In genomic region chr9:121951114-121951423, GRCm38 (mm10) we compare ENCODE assay signal across 9 mouse cellular contexts. TPM values are rescaled to one million over a fixed set of nuclear protein-coding genes. Genes with fewer than 3 reads are reported as not detected.
A peak's percentile ranks its signal among the peaks of the same experiment; 100 is the strongest.
DNase-seq lines count a peak whose midpoint lies in the region; ATAC-seq and TF ChIP-seq lines count a peak whose summit lies in the region.
"Had no signal": no experiment of that assay in that cellular context is flagged by ENCODE, and none has a peak within 500 bp of the region (broad histone marks: within the 10 kb centered on the region; RNA-seq: fewer than 3 reads in every experiment).

No protein-coding gene starts in this region.

- peaks cover 10 to 16% of the 10 kb centered on the region in 2 experiments for H3K4me1 ChIP-seq in heart, embryonic 14.5 days (ENCODE audit: control insufficient read depth in 2 of 2, insufficient read depth in 2 of 2, low read length in 2 of 2)
- H3K4me1 ChIP-seq in ES-E14 (ENCODE audit: control insufficient read depth in 2 of 2, insufficient read depth in 2 of 2, low read length in 2 of 2, poor library complexity in 1 of 2) = 0 out of 4 replicates have a peak, but pooled peaks cover 0 to 1% of the 10 kb centered on the region in 2 experiments
- 0 out of 2 replicates have a peak, but pooled peaks cover 5% of the 10 kb centered on the region for H3K4me1 ChIP-seq in forebrain, postnatal 0 days (ENCODE audit: insufficient read depth)
- H3K4me1 ChIP-seq in liver, embryonic 15.5 days (replicated peaks) = no peaks in the 10 kb centered on the region; the same call in 1 of the 2 replicates

- DNase-seq in heart, adult 9 months (ENCODE audit: low spot score in 2 of 2) = no peak
- DNase-seq in ES-E14 (ENCODE audit: low read depth, low spot score) = no peak
- no peak for DNase-seq in forebrain, postnatal 0 days
- no peak for DNase-seq in natural killer cell, adult 2 months (ENCODE audit: low spot score in 2 of 2)
- DNase-seq in gastrocnemius, postnatal 14 days = no peak
- DNase-seq in adrenal gland, adult (ENCODE audit: inconsistent age in 2 of 2, low spot score in 1 of 2) = no peak

- no peaks in the 10 kb centered on the region for H3K27me3 ChIP-seq in heart, embryonic 14.5 days (ENCODE audit: control insufficient read depth, insufficient read depth, low read length)
- no peaks in the 10 kb centered on the region for H3K27me3 ChIP-seq in forebrain, postnatal 0 days (ENCODE audit: insufficient read depth, low read length)
- H3K27me3 ChIP-seq in liver, embryonic 15.5 days = no peaks in the 10 kb centered on the region

- WGBS in heart, embryonic 14.5 days = 37% methylated on average over 4 of the region's 4 CpGs
- 26% methylated on average over 4 of the region's 4 CpGs for WGBS in forebrain, postnatal 0 days
- 45% methylated on average over 4 of the region's 4 CpGs for WGBS in liver, embryonic 15.5 days (ENCODE audit: insufficient replicate concordance)

- in situ Hi-C loops in ES-E14 (cut with MboI; ENCODE audit: low sequenced_read_pairs in 2 of 2, unreplicated experiment in 2 of 2) = no loop called here

- H3K27ac ChIP-seq in heart, embryonic 14.5 days (replicated peaks in 1 of 2; ENCODE audit: control insufficient read depth in 1 of 2, insufficient read depth in 1 of 2, low read depth in 2 of 2, low read length in 2 of 2) = peak overlapping the region; percentile 9 to 41
- H3K27ac ChIP-seq in ES-E14 (ENCODE audit: insufficient read depth, low read depth, low read length, poor library complexity, severe bottlenecking) = no peak overlapping the region
- H3K27ac ChIP-seq in forebrain, postnatal 0 days (ENCODE audit: low read depth, low read length) = no peak overlapping the region
- no peak overlapping the region for H3K27ac ChIP-seq in liver, embryonic 15.5 days (replicated peaks)

- TF ChIP-seq CTCF in forebrain, postnatal 0 days (IDR thresholded peaks at IDR 0.05; ENCODE audit: low read depth) = no peak

- ATAC-seq in heart, embryonic 14.5 days (ENCODE audit: insufficient number of reproducible peaks, insufficient read depth, low FRiP score, low read depth) = no peak; the same call in 1 of the 2 replicates
- no peak; the same call in 1 of the 2 replicates for ATAC-seq in forebrain, postnatal 0 days
- no peak for ATAC-seq in liver, embryonic 15.5 days (ENCODE audit: insufficient read depth)

- peak overlapping the region; percentile 33 to 39 for H3K4me3 ChIP-seq in heart, embryonic 14.5 days (ENCODE audit: control insufficient read depth in 1 of 2, insufficient read depth in 1 of 2, low read depth in 1 of 2, low read length in 2 of 2)
- peak overlapping the region; percentile 44 to 48; a peak in 3 of 4 replicates for H3K4me3 ChIP-seq in ES-E14 (ENCODE audit: insufficient read depth in 1 of 2, low read depth in 1 of 2, low read length in 2 of 2, poor library complexity in 1 of 2, severe bottlenecking in 1 of 2)
- no peak overlapping the region for H3K4me3 ChIP-seq in forebrain, postnatal 0 days (ENCODE audit: low read depth, low read length)
- H3K4me3 ChIP-seq in liver, embryonic 15.5 days (replicated peaks) = no peak overlapping the region

- no peaks in the 10 kb centered on the region for H3K36me3 ChIP-seq in heart, embryonic 14.5 days (ENCODE audit: control insufficient read depth, insufficient read depth, low read length)
- H3K36me3 ChIP-seq in ES-E14 (ENCODE audit: control insufficient read depth, insufficient read depth, low read length, poor library complexity, severe bottlenecking) = no peaks in the 10 kb centered on the region
- H3K36me3 ChIP-seq in forebrain, postnatal 0 days (ENCODE audit: insufficient read depth) = no peaks in the 10 kb centered on the region
- H3K36me3 ChIP-seq in liver, embryonic 15.5 days (replicated peaks) = no peaks in the 10 kb centered on the region

- no peaks in the 10 kb centered on the region for H3K9me3 ChIP-seq in heart, embryonic 14.5 days (ENCODE audit: control insufficient read depth, low read length)
- no peaks in the 10 kb centered on the region for H3K9me3 ChIP-seq in ES-E14 (ENCODE audit: control insufficient read depth, insufficient read depth, low read depth, low read length)
- no peaks in the 10 kb centered on the region for H3K9me3 ChIP-seq in forebrain, postnatal 0 days (ENCODE audit: low read length)
- H3K9me3 ChIP-seq in liver, embryonic 15.5 days (replicated peaks) = no peaks in the 10 kb centered on the region

- peak overlapping the region; percentile 68 for H3K4me2 ChIP-seq in heart, embryonic 14.5 days (ENCODE audit: low read length)
- peak overlapping the region; percentile 32 for H3K4me2 ChIP-seq in forebrain, postnatal 0 days (ENCODE audit: low read depth)
- peak overlapping the region; percentile 42 for H3K4me2 ChIP-seq in liver, embryonic 15.5 days

- peak overlapping the region; percentile 63 for H3K9ac ChIP-seq in heart, embryonic 14.5 days (ENCODE audit: low read length)
- peak overlapping the region; percentile 42; the same call in 1 of the 2 replicates for H3K9ac ChIP-seq in ES-E14 (ENCODE audit: insufficient read depth, low read depth, low read length, poor library complexity, severe bottlenecking)
- H3K9ac ChIP-seq in forebrain, postnatal 0 days = peak overlapping the region; percentile 25; the same call in 1 of the 2 replicates
- H3K9ac ChIP-seq in liver, embryonic 15.5 days = no peak overlapping the region

- intact Hi-C loops in gastrocnemius, postnatal 14 days (cut with DNase I; ENCODE audit: low total_unique reads) = no loop called here

TF ChIP-seq in ES-E14, 5 proteins besides CTCF, POLR2A, EP300 and RAD21:
- no peak for TF ChIP-seq CHD2 (IDR thresholded peaks at IDR 0.05; ENCODE audit: low read depth, low read length)
- TF ChIP-seq MAFK (IDR thresholded peaks at IDR 0.05; ENCODE audit: insufficient read depth, low read depth, low read length) = no peak
- no peak for TF ChIP-seq ZNF384 (IDR thresholded peaks at IDR 0.05; ENCODE audit: low read depth, low read length)

RNA-seq across cellular contexts. Expression of gene Fam198a, which starts 0.3 kb away (rescaled TPM):
- polyA plus RNA-seq in heart, embryonic 14.5 days (2014; fragmentation: Nextera tagmentation; extraction: Ambion mirVana) = 0.97 and 1.6 TPM in 2 replicates
- 0.32 and 0.36 TPM in 2 replicates for total RNA-seq in ES-E14 (2012; rRNA removed)
- 2.5 and 5.7 TPM in 2 replicates for total RNA-seq in forebrain, postnatal 0 days (2014; rRNA removed)
- 1.3 and 1.6 TPM in 2 replicates for polyA plus RNA-seq in forebrain, postnatal 0 days (2015; fragmentation: Nextera tagmentation; extraction: Ambion mirVana)
- 0.24 and 0.55 TPM in 2 replicates for polyA plus RNA-seq in liver, embryonic 15.5 days (2015; fragmentation: Nextera tagmentation; extraction: Ambion mirVana)
- total RNA-seq in gastrocnemius, postnatal 14 days (2021) = 1 to 10 TPM; 3.1 to 4.3 TPM

RNA-seq across cellular contexts. Expression of gene Cyp8b1, which starts 35.0 kb away (rescaled TPM):
- polyA plus RNA-seq in heart, embryonic 14.5 days (2014; fragmentation: Nextera tagmentation; extraction: Ambion mirVana) = not detected in 2 replicates
- not detected in 2 replicates for total RNA-seq in ES-E14 (2012; rRNA removed)
- total RNA-seq in forebrain, postnatal 0 days (2014; rRNA removed) = not detected in 2 replicates
- not detected in 2 replicates for polyA plus RNA-seq in forebrain, postnatal 0 days (2015; fragmentation: Nextera tagmentation; extraction: Ambion mirVana)
- polyA plus RNA-seq in liver, embryonic 15.5 days (2015; fragmentation: Nextera tagmentation; extraction: Ambion mirVana) = 4.4 and 9.5 TPM in 2 replicates
- not detected for total RNA-seq in gastrocnemius, postnatal 14 days (2021)
- total RNA-seq: left cerebral cortex, postnatal 4 days had no signal

RNA-seq across cellular contexts. Expression of gene Pomgnt2, which starts 45.8 kb away (rescaled TPM):
- polyA plus RNA-seq in heart, embryonic 14.5 days (2014; fragmentation: Nextera tagmentation; extraction: Ambion mirVana) = 10.5 and 12.1 TPM in 2 replicates
- 12.9 and 21.6 TPM in 2 replicates for total RNA-seq in ES-E14 (2012; rRNA removed)
- 64.6 and 85.7 TPM in 2 replicates for total RNA-seq in forebrain, postnatal 0 days (2014; rRNA removed)
- 28.3 and 35.6 TPM in 2 replicates for polyA plus RNA-seq in forebrain, postnatal 0 days (2015; fragmentation: Nextera tagmentation; extraction: Ambion mirVana)
- 2.9 and 4.2 TPM in 2 replicates for polyA plus RNA-seq in liver, embryonic 15.5 days (2015; fragmentation: Nextera tagmentation; extraction: Ambion mirVana)
- total RNA-seq in gastrocnemius, postnatal 14 days (2021) = 1 to 10 TPM; 7.1 to 9.0 TPM

RNA-seq across cellular contexts. Expression of gene Ackr2, which starts 52.9 kb away (rescaled TPM):
- 1.2 and 1.3 TPM in 2 replicates for polyA plus RNA-seq in heart, embryonic 14.5 days (2014; fragmentation: Nextera tagmentation; extraction: Ambion mirVana)
- 0.22 and 0.26 TPM in 2 replicates for total RNA-seq in ES-E14 (2012; rRNA removed)
- total RNA-seq in forebrain, postnatal 0 days (2014; rRNA removed) = 2.1 TPM in 2 replicates
- 0.84 and 1.4 TPM in 2 replicates for polyA plus RNA-seq in forebrain, postnatal 0 days (2015; fragmentation: Nextera tagmentation; extraction: Ambion mirVana)
- 0.45 and 0.53 TPM in 2 replicates for polyA plus RNA-seq in liver, embryonic 15.5 days (2015; fragmentation: Nextera tagmentation; extraction: Ambion mirVana)
- 1 to 10 TPM; 2.2 to 2.8 TPM for total RNA-seq in gastrocnemius, postnatal 14 days (2021)

Comparison
In these comparisons a context has a peak if more than half of its experiments do, and no peak if none do; other contexts are left out.
1. H3K27ac ChIP-seq: peak in heart, embryonic 14.5 days (2 of 2); none in ES-E14 (single experiment), forebrain, postnatal 0 days (single experiment) and liver, embryonic 15.5 days (single experiment).
2. H3K4me3 ChIP-seq: peak in heart, embryonic 14.5 days (2 of 2) and ES-E14 (2 of 2); none in forebrain, postnatal 0 days (single experiment) and liver, embryonic 15.5 days (single experiment).
3. Peak in every context shown above with its lines, with median percentiles within 50 percentile points of each other: H3K4me2 ChIP-seq.